Mouse (Mus musculus): ENCODE data around the gene Fam228b.

- TF ChIP-seq CTCF (conservative IDR thresholded peaks at IDR 0.05; ENCODE audit: insufficient read depth, insufficient read length, low read depth, low read length) (no peak), POLR2A (IDR thresholded peaks at IDR 0.05; ENCODE audit: low read depth, low read length) (no peak)
Measured at GRCm38 (mm10) chr12:4719066-4719761, 49.9 kb downstream of the Fam228b start.
